Comparison of ENCODE assay signal across 12 mouse cellular contexts in the genomic region with DNA sequence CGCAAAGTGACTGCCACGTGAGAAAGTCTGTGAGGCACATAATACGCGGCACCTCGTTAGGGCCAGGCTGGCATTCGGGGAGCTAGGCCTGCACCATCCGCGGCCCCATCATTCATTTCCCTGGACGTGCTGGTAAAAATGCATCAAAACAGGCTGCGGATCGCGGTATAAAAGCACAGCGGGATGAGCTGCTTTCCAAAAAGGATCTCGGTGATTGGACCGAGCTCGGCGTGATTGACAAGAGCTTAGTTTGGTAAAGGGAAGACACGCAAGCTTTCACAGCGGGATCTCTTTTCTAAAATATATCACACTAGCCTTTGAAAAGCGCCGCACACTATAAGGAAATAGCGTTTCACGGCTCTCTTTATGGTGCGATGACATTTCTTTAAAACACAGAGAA. TPM values are rescaled to one million over a fixed set of nuclear protein-coding genes. Genes with fewer than 3 reads are reported as not detected.
DNase-seq lines count a peak whose midpoint lies in the region; ATAC-seq and TF ChIP-seq lines count a peak whose summit lies in the region.
"Had no signal": no experiment of that assay in that cellular context is flagged by ENCODE, and none has a peak within 500 bp of the region (broad histone marks: within the 10 kb centered on the region; RNA-seq: fewer than 3 reads in every experiment).

No protein-coding gene starts in this region.

- peak overlapping the region; percentile 74; the same call in 1 of the 2 replicates for H3K9ac ChIP-seq in ES-Bruce4 (ENCODE audit: low read depth, poor library complexity, severe bottlenecking)
- no peak overlapping the region for H3K9ac ChIP-seq in embryonic facial prominence, embryonic 11.5 days (replicated peaks; ENCODE audit: low read length)
- 0 out of 2 replicates have a peak overlapping the region, but pooled peaks have one; percentile 11 for H3K9ac ChIP-seq in hindbrain, embryonic 14.5 days
- H3K9ac ChIP-seq in midbrain, embryonic 16.5 days (ENCODE audit: low read depth, low read length) = no peak overlapping the region

- H3K27ac ChIP-seq in ES-Bruce4 (ENCODE audit: insufficient read depth, low read length) = no peak overlapping the region
- H3K27ac ChIP-seq in embryonic facial prominence, embryonic 11.5 days (replicated peaks; ENCODE audit: low read depth, low read length) = no peak overlapping the region
- no peak overlapping the region for H3K27ac ChIP-seq in hindbrain, embryonic 14.5 days
- H3K27ac ChIP-seq in midbrain, embryonic 16.5 days (ENCODE audit: low read length) = no peak overlapping the region

- WGBS in embryonic facial prominence, embryonic 11.5 days = 12% methylated on average over 24 of the region's 24 CpGs
- WGBS in hindbrain, embryonic 14.5 days = 20% methylated on average over 24 of the region's 24 CpGs
- WGBS in midbrain, embryonic 16.5 days = 10% methylated on average over 24 of the region's 24 CpGs

- peak overlapping the region; percentile 35 for H3K4me3 ChIP-seq in ES-Bruce4 (ENCODE audit: low read depth, low read length)
- no peak overlapping the region for H3K4me3 ChIP-seq in embryonic facial prominence, embryonic 11.5 days (ENCODE audit: low read depth, low read length)
- peak overlapping the region; percentile 19 for H3K4me3 ChIP-seq in hindbrain, embryonic 14.5 days (replicated peaks; ENCODE audit: low read length)
- H3K4me3 ChIP-seq in midbrain, embryonic 16.5 days (ENCODE audit: low read depth, low read length) = peak overlapping the region; percentile 24; the same call in 1 of the 2 replicates
- H3K4me3 ChIP-seq: erythroblast, embryonic 14.5 days had no signal

- peak; percentile 16 for DNase-seq in embryonic facial prominence, embryonic 11.5 days (ENCODE audit: low spot score)
- no peak for DNase-seq in hindbrain, embryonic 14.5 days (ENCODE audit: low spot score)
- DNase-seq in kidney, postnatal 10 days = no peak
- no peak for DNase-seq in thymus, postnatal 4 days
- DNase-seq in right cerebral cortex, postnatal 25 days = no peak
- DNase-seq in testis, postnatal 14 days (ENCODE audit: low spot score) = no peak
- DNase-seq: gastrocnemius, postnatal 36 days; kidney, postnatal 25 days; lung, postnatal 4 days had no signal

- no peaks in the 10 kb centered on the region for H3K36me3 ChIP-seq in ES-Bruce4 (ENCODE audit: control insufficient read depth, insufficient read depth, low read length, poor library complexity, severe bottlenecking)
- no peaks in the 10 kb centered on the region for H3K36me3 ChIP-seq in embryonic facial prominence, embryonic 11.5 days (replicated peaks; ENCODE audit: control insufficient read depth, insufficient read depth, low read depth, low read length)
- no peaks in the 10 kb centered on the region for H3K36me3 ChIP-seq in hindbrain, embryonic 14.5 days (replicated peaks; ENCODE audit: control insufficient read depth, insufficient read depth)
- no peaks in the 10 kb centered on the region for H3K36me3 ChIP-seq in midbrain, embryonic 16.5 days (ENCODE audit: control insufficient read depth, insufficient read depth, low read length)

- ATAC-seq in embryonic facial prominence, embryonic 11.5 days (replicated peaks; ENCODE audit: insufficient number of reproducible peaks, low FRiP score, low TSS enrichment, low read depth) = no peak
- peak; percentile 62; the same call in 1 of the 2 replicates for ATAC-seq in hindbrain, embryonic 14.5 days (ENCODE audit: low FRiP score)
- ATAC-seq in midbrain, embryonic 16.5 days = peak; percentile 74

- TF ChIP-seq EP300 in ES-Bruce4 (IDR thresholded peaks at IDR 0.05; ENCODE audit: insufficient read depth, low read depth, low read length) = no peak

- peaks cover 2% of the 10 kb centered on the region for H3K4me1 ChIP-seq in ES-Bruce4 (ENCODE audit: control insufficient read depth, insufficient read depth, low read length)
- H3K4me1 ChIP-seq in embryonic facial prominence, embryonic 11.5 days (ENCODE audit: control insufficient read depth, insufficient read depth, low read length) = no peaks in the 10 kb centered on the region
- H3K4me1 ChIP-seq in hindbrain, embryonic 14.5 days (replicated peaks; ENCODE audit: control insufficient read depth, insufficient read depth, low read length) = no peaks in the 10 kb centered on the region
- H3K4me1 ChIP-seq in midbrain, embryonic 16.5 days (ENCODE audit: control insufficient read depth, insufficient read depth, low read length) = no peaks in the 10 kb centered on the region; the same call in 1 of the 2 replicates

- no peak overlapping the region for H3K4me2 ChIP-seq in embryonic facial prominence, embryonic 11.5 days (ENCODE audit: low read depth, low read length)
- H3K4me2 ChIP-seq in hindbrain, embryonic 14.5 days (replicated peaks) = peak overlapping the region; percentile 46
- H3K4me2 ChIP-seq in midbrain, embryonic 16.5 days (ENCODE audit: low read length) = peak overlapping the region; percentile 48

- H3K27me3 ChIP-seq in ES-Bruce4 (ENCODE audit: control insufficient read depth, insufficient read depth, low read length, poor library complexity, severe bottlenecking) = no peaks in the 10 kb centered on the region
- peaks cover 15% of the 10 kb centered on the region for H3K27me3 ChIP-seq in embryonic facial prominence, embryonic 11.5 days (ENCODE audit: control insufficient read depth, insufficient read depth, low read length)
- peaks cover 52% of the 10 kb centered on the region for H3K27me3 ChIP-seq in hindbrain, embryonic 14.5 days (ENCODE audit: control insufficient read depth, insufficient read depth, low read length)
- no peaks in the 10 kb centered on the region for H3K27me3 ChIP-seq in midbrain, embryonic 16.5 days (ENCODE audit: control insufficient read depth, insufficient read depth, low read depth, low read length)

- no peaks in the 10 kb centered on the region for H3K9me3 ChIP-seq in ES-Bruce4 (replicated peaks; ENCODE audit: control insufficient read depth, insufficient read depth, low read length, poor library complexity, severe bottlenecking)
- H3K9me3 ChIP-seq in embryonic facial prominence, embryonic 11.5 days (replicated peaks; ENCODE audit: control insufficient read depth, low read length) = no peaks in the 10 kb centered on the region
- no peaks in the 10 kb centered on the region for H3K9me3 ChIP-seq in hindbrain, embryonic 14.5 days (ENCODE audit: control insufficient read depth, low read length)
- no peaks in the 10 kb centered on the region for H3K9me3 ChIP-seq in midbrain, embryonic 16.5 days (replicated peaks; ENCODE audit: control insufficient read depth, low read length, poor library complexity, severe bottlenecking)

- TF ChIP-seq CTCF in ES-Bruce4 (IDR thresholded peaks at IDR 0.05; ENCODE audit: low read depth, low read length) = no peak

- TF ChIP-seq POLR2A in ES-Bruce4 (IDR thresholded peaks at IDR 0.05; ENCODE audit: insufficient read depth, low read length) = no peak

RNA-seq across cellular contexts. Expression of gene Zic3, which starts 3.8 kb away (rescaled TPM):
- 73.1 and 78.2 TPM in 2 replicates for polyA plus RNA-seq in ES-Bruce4 (2011; ENCODE audit: insufficient read depth, insufficient read length, low read depth, missing spikeins)
- polyA plus RNA-seq in embryonic facial prominence, embryonic 11.5 days (2014; fragmentation: Nextera tagmentation; extraction: Ambion mirVana) = 3.9 and 4.6 TPM in 2 replicates
- 17.1 and 18.9 TPM in 2 replicates for polyA plus RNA-seq in hindbrain, embryonic 14.5 days (2014; fragmentation: Nextera tagmentation; extraction: Ambion mirVana)
- 15.7 and 27.5 TPM in 2 replicates for polyA plus RNA-seq in midbrain, embryonic 16.5 days (2015; fragmentation: Nextera tagmentation; extraction: Ambion mirVana)
- polyA plus RNA-seq: erythroblast, embryonic 14.5 days had no signal

Comparison
In these comparisons a context has a peak if more than half of its experiments do, and no peak if none do; other contexts are left out.
1. H3K9ac ChIP-seq: peak in ES-Bruce4 (single experiment) and hindbrain, embryonic 14.5 days (single experiment); none in embryonic facial prominence, embryonic 11.5 days (single experiment) and midbrain, embryonic 16.5 days (single experiment).